Mouse (Mus musculus) liver, postnatal 0 days (tissue): ENCODE results near the gene Donson. TPM values are rescaled to one million over a fixed set of nuclear protein-coding genes. Genes with fewer than 3 reads are reported as not detected.
"Not testable (repeated sequence)": the region's sequence is repeated elsewhere in the genome, so short reads cannot be mapped to it uniquely, and the experiment has no call there.

Experiments used
- ATAC-seq: fragments of 200-750 bp; cut with Nextera tagmentation; 2 replicates; pipeline ENCODE4 v1.8.0; 2017; ENCODE audit warnings: mild to moderate bottlenecking, moderate library complexity
- DNase-seq: peaks from one replicate; pipeline ENCODE4 v3.0.0-alpha.2; 2016
- H3K27ac ChIP-seq: fragments of 300-500 bp; sonication (generic); 2 replicates; pipeline ENCODE4 v1.5.1; 2014; ENCODE audit warnings: antibody characterized with exemption, moderate library complexity, mild to moderate bottlenecking, low read depth
- H3K27me3 ChIP-seq: fragments of 300-500 bp; sonication (generic); 2 replicates; pipeline ENCODE4 v1.6.1; 2014; ENCODE audit warnings: low read length, control low read depth, mixed read lengths; ENCODE audit not compliant: insufficient read depth
- H3K36me3 ChIP-seq: fragments of 300-500 bp; sonication (generic); replicated peaks from 2 replicates; pipeline ENCODE4 v1.6.1; 2014; ENCODE audit warnings: mild to moderate bottlenecking, control low read depth, low read length, moderate library complexity, mixed read lengths; ENCODE audit not compliant: insufficient read depth
- H3K4me1 ChIP-seq: fragments of 300-500 bp; sonication (generic); 2 replicates; pipeline ENCODE4 v1.6.1; 2014; ENCODE audit warnings: antibody characterized with exemption, mild to moderate bottlenecking, control low read depth; ENCODE audit not compliant: insufficient read depth
- H3K4me2 ChIP-seq: fragments of 300-500 bp; sonication (generic); 2 replicates; pipeline ENCODE4 v1.6.1; 2014; ENCODE audit warnings: low read depth, mild to moderate bottlenecking, low read length, moderate library complexity, mixed read lengths
- H3K4me3 ChIP-seq: fragments of 300-500 bp; sonication (generic); 2 replicates; pipeline ENCODE4 v1.5.1; 2014; ENCODE audit warnings: low read depth, low read length
- H3K9ac ChIP-seq: fragments of 300-500 bp; sonication (generic); replicated peaks from 2 replicates; pipeline ENCODE4 v1.6.1; 2014; ENCODE audit warnings: mild to moderate bottlenecking, moderate library complexity
- H3K9me3 ChIP-seq: fragments of 300-500 bp; sonication (generic); 2 replicates; pipeline ENCODE4 v1.6.1; 2016; ENCODE audit warnings: mild to moderate bottlenecking, control low read depth, low read length, mixed read lengths
- CTCF ChIP-seq: sonication (generic); IDR thresholded peaks from 2 replicates; pipeline ENCODE4 v1.5.1; 2016; ENCODE audit warnings: antibody characterized with exemption, low read depth
- EP300 ChIP-seq: IDR thresholded peaks from 2 replicates; pipeline ENCODE4 v1.6.1; 2016; ENCODE audit warnings: antibody characterized with exemption, low read depth, mild to moderate bottlenecking
- WGBS: fragments of 180-500 bp; shearing (Covaris S2); extraction: QIAGEN DNeasy Blood & Tissue Kit; methylation state at CpG from one replicate; pipeline ENCODE4 v1.1.7; 2014; ENCODE audit not compliant: insufficient replicate concordance; 5-methylcytosine and 5-hydroxymethylcytosine counted together
- polyA plus RNA-seq: library from polyadenylated mRNA; unstranded; fragments of >200 nt; fragmentation: Nextera tagmentation; extraction: Ambion mirVana; gene quantifications from 2 replicates; pipeline ENCODE4 v1.2.1, GENCODE M21; 2015

Gene Donson
- polyA plus RNA-seq, 1 experiment from 2014 or later: 14.2 TPM

- Histone ChIP-seq H3K4me2 (peak overlapping the region; percentile 84), H3K27me3 (no peaks in the 10 kb centered on the region), H3K4me3 (peak overlapping the region; percentile 71), H3K9ac (peak overlapping the region; percentile 96), H3K36me3 (peaks cover 20% of the 10 kb centered on the region), H3K9me3 (no peaks in the 10 kb centered on the region), H3K4me1 (peaks cover 16% of the 10 kb centered on the region), H3K27ac (peak overlapping the region; percentile 100)
- ATAC-seq: peak; percentile 61
- DNase-seq: peak; percentile 90
- under 1% methylated on average over 21 of the region's 25 CpGs for WGBS
- TF ChIP-seq CTCF: no peak
- no peak for TF ChIP-seq EP300
These were observed 40.4 kb downstream of the Donson start for GRCm38 (mm10) chr16:91648220-91648550.

DNA sequence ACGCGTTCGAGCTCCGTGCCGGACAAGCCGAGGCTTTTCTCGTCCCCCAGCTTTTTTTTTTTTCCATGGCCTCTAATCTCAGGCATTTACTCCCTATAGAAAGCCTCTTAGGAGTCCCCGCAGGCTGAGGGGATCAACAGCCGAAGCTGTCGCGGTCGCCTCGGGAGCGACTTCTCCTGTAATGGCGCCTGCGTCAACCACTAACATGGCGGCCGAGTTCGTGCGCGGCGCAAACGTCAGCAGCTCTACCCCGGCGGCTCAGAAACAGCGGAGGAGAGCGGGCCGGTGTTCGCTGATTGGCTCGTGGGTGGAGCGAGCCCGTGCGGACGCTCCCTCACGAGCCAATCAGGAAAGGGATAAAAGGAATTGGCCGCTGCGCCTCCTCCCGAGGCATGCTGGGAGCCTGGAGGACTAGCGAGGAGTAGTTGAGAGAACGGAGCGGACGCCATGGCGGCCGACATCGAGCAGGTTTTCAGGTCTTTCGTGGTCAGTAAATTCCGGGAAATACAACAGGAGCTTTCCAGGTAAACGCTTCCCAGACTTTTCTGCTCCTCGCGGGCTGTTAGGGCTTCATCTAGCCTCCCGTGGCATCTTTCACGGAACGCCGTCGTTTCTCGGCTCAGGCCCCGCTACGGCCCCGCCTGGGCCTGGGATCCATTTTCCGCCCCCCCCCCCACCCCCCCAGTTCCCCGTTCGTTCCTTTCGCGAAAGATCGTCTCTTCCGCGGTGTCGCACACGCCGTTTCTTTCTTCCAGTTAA is 40.9 kb downstream of the Donson start, which contains the start of gene Son:
Son (plus strand) TSS at position 46 of the 759 bp plus-strand sequence.
- WGBS: under 1% methylated on average over 65 of the region's 70 CpGs
- Histone ChIP-seq H3K27me3 (no peaks in the 10 kb centered on the region), H3K9me3 (no peaks in the 10 kb centered on the region), H3K4me1 (peaks cover 16% of the 10 kb centered on the region), H3K4me3 (peak within 1 kb of the TSS; percentile 71), H3K4me2 (peak within 1 kb of the TSS; percentile 99), H3K27ac (peak within 1 kb of the TSS; percentile 100), H3K36me3 (peaks cover 22% of the 10 kb centered on the region), H3K9ac (peak within 1 kb of the TSS; percentile 96)
- ATAC-seq: peak; percentile 92
- peak; percentile 95 for DNase-seq
- TF ChIP-seq CTCF: no peak
- peak; percentile 49; the same call in 1 of the 2 replicates for TF ChIP-seq EP300

DNA sequence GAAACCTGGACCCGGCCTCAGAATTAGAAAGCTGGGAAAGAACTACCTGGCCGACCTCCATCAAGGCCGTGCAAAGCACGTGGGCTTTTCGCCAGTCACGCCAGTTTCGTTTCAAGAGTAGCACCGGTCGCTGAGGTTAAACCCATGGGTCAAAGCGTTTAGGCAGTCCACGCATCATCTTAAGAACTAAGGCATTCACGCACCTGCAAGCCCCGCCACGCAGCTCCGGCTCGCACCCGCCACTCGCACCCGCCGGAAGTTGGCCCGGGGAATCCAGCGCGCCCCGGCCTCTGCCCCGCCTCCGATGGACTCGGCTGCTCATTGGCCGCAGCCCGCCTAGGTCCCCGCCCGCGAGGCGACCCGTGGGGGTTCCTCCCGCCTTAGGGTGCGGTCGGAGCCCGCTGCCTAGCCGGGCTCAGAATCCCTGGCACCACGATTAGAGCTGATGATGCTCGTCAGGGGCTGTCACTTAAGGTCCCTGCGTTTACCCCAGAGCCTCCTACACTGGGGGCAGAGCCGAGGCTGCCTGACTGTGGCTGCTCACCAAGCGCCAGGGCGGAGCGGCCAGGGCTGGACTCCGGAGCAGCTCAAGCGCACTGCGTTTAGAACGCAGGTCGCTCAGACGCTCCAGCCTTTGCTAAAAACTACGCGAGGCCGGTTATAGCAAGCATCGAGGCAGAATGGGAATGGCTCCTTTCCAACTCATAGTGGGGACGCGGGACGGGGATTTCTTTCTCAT is 41.7 kb downstream of the Donson start, which contains the start of gene Gart:
Gart (minus strand) TSS at position 272 of the 739 bp plus-strand sequence.
- Histone ChIP-seq H3K4me2 (peak within 1 kb of the TSS; percentile 99), H3K27ac (peak within 1 kb of the TSS; percentile 100), H3K9me3 (no peaks in the 10 kb centered on the region), H3K36me3 (peaks cover 22% of the 10 kb centered on the region), H3K9ac (peak within 1 kb of the TSS; percentile 96), H3K27me3 (no peaks in the 10 kb centered on the region), H3K4me1 (peaks cover 16% of the 10 kb centered on the region), H3K4me3 (peak within 1 kb of the TSS; percentile 71)
- WGBS: 1% methylated on average over 59 of the region's 59 CpGs
- TF ChIP-seq EP300: no peak
- DNase-seq (peak; percentile 96), ATAC-seq (peak; percentile 80)

DNA sequence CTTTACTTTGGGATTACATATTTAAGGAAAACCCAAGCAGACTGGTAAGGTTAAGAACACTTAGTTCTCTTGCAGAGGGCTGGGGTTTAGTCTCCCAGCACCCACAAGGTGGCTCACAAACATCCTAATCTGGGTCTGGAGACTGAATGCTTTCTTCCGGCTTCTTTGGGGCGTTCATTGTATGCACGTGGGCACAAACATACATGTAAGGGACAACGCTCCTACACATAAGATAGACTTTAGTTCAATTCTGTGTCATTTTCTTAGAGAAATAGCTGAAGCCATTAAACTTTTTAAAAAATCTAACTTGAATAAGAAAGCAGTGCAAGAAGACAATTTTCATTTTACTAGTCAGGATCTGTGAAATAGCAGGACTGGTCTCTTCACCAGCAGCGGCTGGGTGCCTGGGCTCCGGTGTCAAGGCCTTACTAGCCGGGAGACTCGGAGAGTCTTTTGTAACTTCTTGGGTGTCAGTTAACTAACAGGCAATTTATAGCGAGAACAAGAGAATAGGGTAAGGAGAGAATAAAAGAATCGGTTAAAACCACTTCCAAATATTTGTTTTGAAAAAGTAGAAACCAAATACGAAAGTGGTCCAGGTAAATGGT is 42.5 kb downstream of the Donson start:
- H3K27ac ChIP-seq: peak overlapping the region; percentile 100
- H3K4me2 ChIP-seq: peak overlapping the region; percentile 99
- H3K4me1 ChIP-seq: peaks cover 16% of the 10 kb centered on the region
- ATAC-seq (no peak), DNase-seq (no peak)
- H3K27me3 ChIP-seq: no peaks in the 10 kb centered on the region
- under 1% methylated on average over 11 of the region's 11 CpGs for WGBS
- H3K9me3 ChIP-seq: no peaks in the 10 kb centered on the region
- H3K36me3 ChIP-seq: peaks cover 24% of the 10 kb centered on the region
- peak overlapping the region; percentile 96 for H3K9ac ChIP-seq
- TF ChIP-seq EP300 (0 out of 2 replicates have a peak, but pooled peaks have one; percentile 13), CTCF (peak; percentile 42)
- H3K4me3 ChIP-seq: peak overlapping the region; percentile 71

- DNase-seq, H3K4me2 ChIP-seq, H3K9ac ChIP-seq, H3K27ac ChIP-seq, ATAC-seq, H3K27me3 ChIP-seq, H3K9me3 ChIP-seq: not testable (repeated sequence)
- peaks cover 23% of the 10 kb centered on the region for H3K36me3 ChIP-seq
- WGBS: no CpG with 5 or more reads among the region's 2 CpGs
- H3K4me3 ChIP-seq: 0 out of 2 replicates have a peak overlapping the region, but pooled peaks have one; percentile 71
- peaks cover 13% of the 10 kb centered on the region for H3K4me1 ChIP-seq
- TF ChIP-seq CTCF: peak; percentile 14; the same call in 1 of the 2 replicates
These were observed 43.1 kb downstream of the Donson start for GRCm38 (mm10) chr16:91645420-91645819.

DNA sequence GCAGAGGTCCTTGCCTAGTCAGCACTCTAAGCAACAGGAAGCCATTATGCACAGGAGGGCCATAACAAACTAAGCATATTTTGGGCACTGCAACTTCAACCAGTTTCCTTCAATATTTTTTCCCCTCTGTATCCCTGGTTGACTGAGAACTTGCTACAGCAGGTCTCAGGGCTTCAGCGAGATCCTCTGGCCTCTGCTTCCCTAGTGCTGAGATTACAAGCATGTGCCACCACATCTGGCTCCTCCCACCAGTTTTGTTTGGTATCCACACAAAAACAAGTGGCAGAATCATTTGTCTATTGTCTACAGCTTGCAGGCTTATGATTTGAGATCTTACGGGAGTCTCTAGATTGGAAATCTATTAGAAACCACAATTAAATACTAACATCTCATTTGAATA is 43.7 kb downstream of the Donson start:
- 59% methylated on average over 2 of the region's 2 CpGs for WGBS
- no peak overlapping the region for H3K4me2 ChIP-seq
- H3K27ac ChIP-seq: no peak overlapping the region
- ATAC-seq (no peak), DNase-seq (no peak)
- H3K36me3 ChIP-seq: peaks cover 27% of the 10 kb centered on the region
- H3K9ac ChIP-seq: no peak overlapping the region
- no peak overlapping the region for H3K4me3 ChIP-seq
- H3K9me3 ChIP-seq: no peaks in the 10 kb centered on the region
- no peak for TF ChIP-seq EP300
- TF ChIP-seq CTCF: no peak
- peaks cover 9% of the 10 kb centered on the region; the same call in 1 of the 2 replicates for H3K4me1 ChIP-seq
- no peaks in the 10 kb centered on the region for H3K27me3 ChIP-seq
